Mouse (Mus musculus): ENCODE measurements at regions not wholly inside any gene's neighbourhood (a gene's known extent, or its start where the extent isn't known, plus 50 kb on each side); places are given as distances from the start of the nearest gene placed in this dataset.

- Histone ChIP-seq H3K27ac (ENCODE audit: insufficient read depth, low read depth, low read length) (no peak overlapping the region), H3K36me3 (ENCODE audit: control insufficient read depth, insufficient read depth, low read length) (no peaks in the 10 kb centered on the region), H3K4me3 (ENCODE audit: insufficient read depth, low read depth, low read length) (no peak overlapping the region), H3K27me3 (replicated peaks; ENCODE audit: control insufficient read depth, insufficient read depth, low read length) (no peaks in the 10 kb centered on the region), H3K4me1 (ENCODE audit: control insufficient read depth, insufficient read depth, low read length) (no peaks in the 10 kb centered on the region)
- DNase-seq = no peak
- 88% methylated on average over 4 of the region's 4 CpGs for WGBS
- TF ChIP-seq POLR2A (IDR thresholded peaks at IDR 0.05; ENCODE audit: low read depth, low read length) = no peak
- TF ChIP-seq CTCF (conservative IDR thresholded peaks at IDR 0.05; ENCODE audit: insufficient read depth, insufficient read length, low read depth, low read length) = no peak
Observed at GRCm38 (mm10) chr2:129952486-129952885, 59.7 kb upstream of the Tgm3 start.

- Histone ChIP-seq H3K4me1 (ENCODE audit: control insufficient read depth, insufficient read depth, low read length) (no peaks in the 10 kb centered on the region), H3K36me3 (ENCODE audit: control insufficient read depth, insufficient read depth, low read length) (no peaks in the 10 kb centered on the region), H3K27ac (ENCODE audit: insufficient read depth, low read depth, low read length) (no peak overlapping the region), H3K4me3 (ENCODE audit: insufficient read depth, low read depth, low read length) (no peak overlapping the region), H3K27me3 (replicated peaks; ENCODE audit: control insufficient read depth, insufficient read depth, low read length) (no peaks in the 10 kb centered on the region)
- 34% methylated on average over 8 of the region's 8 CpGs for WGBS
- no peak for DNase-seq
- TF ChIP-seq POLR2A (IDR thresholded peaks at IDR 0.05; ENCODE audit: low read depth, low read length) = no peak
- TF ChIP-seq CTCF (conservative IDR thresholded peaks at IDR 0.05; ENCODE audit: insufficient read depth, insufficient read length, low read depth, low read length) = no peak
Observed at GRCm38 (mm10) chr2:129955260-129955691, 56.9 kb upstream of the Tgm3 start.

- TF ChIP-seq CTCF (conservative IDR thresholded peaks at IDR 0.05; ENCODE audit: insufficient read depth, insufficient read length, low read depth, low read length) = no peak
- TF ChIP-seq POLR2A (IDR thresholded peaks at IDR 0.05; ENCODE audit: low read depth, low read length) = no peak
- H3K36me3 ChIP-seq (ENCODE audit: control insufficient read depth, insufficient read depth, low read length) = no peaks in the 10 kb centered on the region
- H3K27me3 ChIP-seq (replicated peaks; ENCODE audit: control insufficient read depth, insufficient read depth, low read length) = no peaks in the 10 kb centered on the region
- no peaks in the 10 kb centered on the region for H3K4me1 ChIP-seq (ENCODE audit: control insufficient read depth, insufficient read depth, low read length)
- no peak overlapping the region for H3K27ac ChIP-seq (ENCODE audit: insufficient read depth, low read depth, low read length)
- no peak for DNase-seq
- 46% methylated on average over 3 of the region's 3 CpGs for WGBS
- H3K4me3 ChIP-seq (ENCODE audit: insufficient read depth, low read depth, low read length) = no peak overlapping the region
Observed at GRCm38 (mm10) chr2:129958120-129958519, 54.0 kb upstream of the Tgm3 start.

DNA sequence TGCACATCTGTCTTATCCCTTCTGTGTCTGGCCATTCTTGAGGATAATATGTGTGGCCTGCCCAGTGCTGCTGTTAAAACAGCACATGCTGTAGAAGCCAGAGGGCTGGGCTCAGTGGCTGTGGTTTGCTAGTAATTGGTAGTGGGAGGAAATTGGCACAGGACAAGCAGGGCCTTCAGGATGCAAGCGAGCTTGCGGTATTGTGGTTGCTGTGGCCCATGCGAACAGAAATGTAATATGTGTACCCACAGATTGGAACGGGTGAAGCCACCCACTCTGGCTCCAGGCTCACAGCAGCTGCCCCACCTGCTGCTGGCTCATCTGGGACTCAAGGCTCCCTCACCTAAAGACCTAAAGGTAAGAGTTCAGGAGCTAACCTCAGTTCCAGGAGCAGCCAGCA, 51.8 kb upstream of the Tgm3 start:
- H3K4me1 ChIP-seq (ENCODE audit: control insufficient read depth, insufficient read depth, low read length) = no peaks in the 10 kb centered on the region
- no peak for TF ChIP-seq CTCF (conservative IDR thresholded peaks at IDR 0.05; ENCODE audit: insufficient read depth, insufficient read length, low read depth, low read length)
- no peak for TF ChIP-seq POLR2A (IDR thresholded peaks at IDR 0.05; ENCODE audit: low read depth, low read length)
- no peaks in the 10 kb centered on the region for H3K36me3 ChIP-seq (ENCODE audit: control insufficient read depth, insufficient read depth, low read length)
- no peak overlapping the region for H3K4me3 ChIP-seq (ENCODE audit: insufficient read depth, low read depth, low read length)
- no peak overlapping the region for H3K27ac ChIP-seq (ENCODE audit: insufficient read depth, low read depth, low read length)
- H3K27me3 ChIP-seq (replicated peaks; ENCODE audit: control insufficient read depth, insufficient read depth, low read length) = no peaks in the 10 kb centered on the region
- 65% methylated on average over 4 of the region's 4 CpGs for WGBS
- DNase-seq = no peak

GRCm38 (mm10) chr2:129961522-129961921, 50.6 kb upstream of the Tgm3 start:
- no peaks in the 10 kb centered on the region for H3K36me3 ChIP-seq (ENCODE audit: control insufficient read depth, insufficient read depth, low read length)
- DNase-seq = no peak
- WGBS = 31% methylated on average over 5 of the region's 5 CpGs
- H3K27me3 ChIP-seq (replicated peaks; ENCODE audit: control insufficient read depth, insufficient read depth, low read length) = no peaks in the 10 kb centered on the region
- no peak overlapping the region for H3K27ac ChIP-seq (ENCODE audit: insufficient read depth, low read depth, low read length)
- H3K4me3 ChIP-seq (ENCODE audit: insufficient read depth, low read depth, low read length) = no peak overlapping the region
- TF ChIP-seq CTCF (conservative IDR thresholded peaks at IDR 0.05; ENCODE audit: insufficient read depth, insufficient read length, low read depth, low read length) (no peak), POLR2A (IDR thresholded peaks at IDR 0.05; ENCODE audit: low read depth, low read length) (no peak)
- H3K4me1 ChIP-seq (ENCODE audit: control insufficient read depth, insufficient read depth, low read length) = no peaks in the 10 kb centered on the region

All from kidney, adult 2 months (tissue).